Mouse (Mus musculus) heart, embryonic 16.5 days (tissue): Measurements from ENCODE around the gene Smarca4. TPM values are rescaled to one million over a fixed set of nuclear protein-coding genes. Genes with fewer than 3 reads are reported as not detected.

Experiments
- ATAC-seq: fragments of 200-750 bp; cut with Nextera tagmentation; replicated peaks from 2 replicates; pipeline ENCODE4 v1.8.0; 2017; ENCODE audit warnings: moderate number of reproducible peaks; ENCODE audit not compliant: insufficient read depth, low FRiP score; ENCODE audit errors: extremely low read depth
- H3K27ac ChIP-seq: fragments of 300-500 bp; sonication (generic); 2 replicates; pipeline ENCODE4 v1.5.1; 2014; ENCODE audit warnings: mild to moderate bottlenecking, low read length, control low read depth, moderate library complexity
- H3K27me3 ChIP-seq: fragments of 300-500 bp; sonication (generic); 2 replicates; pipeline ENCODE4 v1.6.1; 2014; ENCODE audit warnings: low read length, mixed read lengths; ENCODE audit not compliant: control insufficient read depth, insufficient read depth
- H3K36me3 ChIP-seq: fragments of 300-500 bp; sonication (generic); 2 replicates; pipeline ENCODE4 v1.6.1; 2014; ENCODE audit not compliant: control insufficient read depth, insufficient read depth
- H3K4me1 ChIP-seq: fragments of 300-500 bp; sonication (generic); 2 replicates; pipeline ENCODE4 v1.6.1; 2014; ENCODE audit warnings: low read length, mixed read lengths; ENCODE audit not compliant: control insufficient read depth, insufficient read depth
- H3K4me2 ChIP-seq: fragments of 300-500 bp; sonication (generic); 2 replicates; pipeline ENCODE4 v1.6.1; 2014; ENCODE audit warnings: low read depth, mild to moderate bottlenecking, control low read depth, low read length
- H3K4me3 ChIP-seq: fragments of 300-500 bp; sonication (generic); 2 replicates; pipeline ENCODE4 v1.5.1; 2014; ENCODE audit warnings: mild to moderate bottlenecking, control low read depth, low read length
- H3K9ac ChIP-seq: fragments of 300-500 bp; sonication (generic); 2 replicates; pipeline ENCODE4 v1.6.1; 2014; ENCODE audit warnings: low read length, control low read depth
- H3K9me3 ChIP-seq: fragments of 300-500 bp; sonication (generic); replicated peaks from 2 replicates; pipeline ENCODE4 v1.6.1; 2016; ENCODE audit warnings: low read length; ENCODE audit not compliant: control insufficient read depth
- WGBS: fragments of 180-500 bp; shearing (Covaris S2); extraction: QIAGEN DNeasy Blood & Tissue Kit; methylation state at CpG from one replicate; pipeline ENCODE4 v1.1.7; 2014; 5-methylcytosine and 5-hydroxymethylcytosine counted together
- polyA plus RNA-seq: library from polyadenylated mRNA; unstranded; fragments of >200 nt; fragmentation: Nextera tagmentation; extraction: Ambion mirVana; gene quantifications from 2 replicates; pipeline ENCODE4 v1.2.1, GENCODE M21; 2015

Smarca4 gene
- polyA plus RNA-seq, 1 experiment from 2014 or later: 52.5 TPM

GRCm38 (mm10) chr9:21630673-21631072, 14.7 kb downstream of the Smarca4 start:
- H3K9ac ChIP-seq: no peak overlapping the region
- H3K4me1 ChIP-seq: peaks cover 6% of the 10 kb centered on the region
- no peaks in the 10 kb centered on the region for H3K27me3 ChIP-seq
- H3K27ac ChIP-seq: no peak overlapping the region
- ATAC-seq: no peak; the same call in 1 of the 2 replicates
- no peaks in the 10 kb centered on the region for H3K9me3 ChIP-seq
- H3K4me2 ChIP-seq: no peak overlapping the region
- H3K4me3 ChIP-seq: no peak overlapping the region
- peaks cover 11% of the 10 kb centered on the region for H3K36me3 ChIP-seq
- 67% methylated on average over 3 of the region's 3 CpGs for WGBS

- Histone ChIP-seq H3K36me3 (peaks cover 32% of the 10 kb centered on the region), H3K9me3 (no peaks in the 10 kb centered on the region), H3K9ac (no peak overlapping the region), H3K27me3 (no peaks in the 10 kb centered on the region), H3K4me1 (peaks cover 8% of the 10 kb centered on the region), H3K4me3 (no peak overlapping the region), H3K27ac (no peak overlapping the region), H3K4me2 (no peak overlapping the region)
- WGBS: 80% methylated on average over 3 of the region's 3 CpGs
- ATAC-seq: no peak
These were observed 17.1 kb downstream of the Smarca4 start for GRCm38 (mm10) chr9:21633106-21633505.

GRCm38 (mm10) chr9:21635639-21636038, 19.7 kb downstream of the Smarca4 start:
- H3K4me2 ChIP-seq: no peak overlapping the region
- no peaks in the 10 kb centered on the region for H3K27me3 ChIP-seq
- no peak overlapping the region for H3K27ac ChIP-seq
- H3K36me3 ChIP-seq: peaks cover 54% of the 10 kb centered on the region
- H3K9me3 ChIP-seq: no peaks in the 10 kb centered on the region
- no peak for ATAC-seq
- 36% methylated on average over 7 of the region's 7 CpGs for WGBS
- H3K4me3 ChIP-seq: no peak overlapping the region
- peaks cover 8% of the 10 kb centered on the region for H3K4me1 ChIP-seq
- no peak overlapping the region for H3K9ac ChIP-seq

- H3K9me3 ChIP-seq: no peaks in the 10 kb centered on the region
- H3K27ac ChIP-seq: no peak overlapping the region
- 95% methylated on average over 11 of the region's 11 CpGs for WGBS
- no peaks in the 10 kb centered on the region for H3K27me3 ChIP-seq
- peaks cover 78% of the 10 kb centered on the region for H3K36me3 ChIP-seq
- ATAC-seq: no peak
- peaks cover 8% of the 10 kb centered on the region for H3K4me1 ChIP-seq
- no peak overlapping the region for H3K4me2 ChIP-seq
- no peak overlapping the region for H3K9ac ChIP-seq
- H3K4me3 ChIP-seq: no peak overlapping the region
These were observed 23.1 kb downstream of the Smarca4 start for GRCm38 (mm10) chr9:21639031-21639430.

GRCm38 (mm10) chr9:21646366-21646765, 30.4 kb downstream of the Smarca4 start:
- no peak for ATAC-seq
- 93% methylated on average over 3 of the region's 3 CpGs for WGBS
- H3K9me3 ChIP-seq: no peaks in the 10 kb centered on the region
- no peak overlapping the region for H3K27ac ChIP-seq
- peaks cover 63% of the 10 kb centered on the region for H3K36me3 ChIP-seq
- no peak overlapping the region for H3K4me3 ChIP-seq
- no peaks in the 10 kb centered on the region for H3K4me1 ChIP-seq
- no peaks in the 10 kb centered on the region for H3K27me3 ChIP-seq
- H3K4me2 ChIP-seq: no peak overlapping the region
- H3K9ac ChIP-seq: no peak overlapping the region

GRCm38 (mm10) chr9:21647721-21648120, 31.8 kb downstream of the Smarca4 start:
- peaks cover 49% of the 10 kb centered on the region for H3K36me3 ChIP-seq
- no peak for ATAC-seq
- no peak overlapping the region for H3K4me3 ChIP-seq
- WGBS: 89% methylated on average over 6 of the region's 6 CpGs
- no peaks in the 10 kb centered on the region for H3K27me3 ChIP-seq
- H3K9me3 ChIP-seq: no peaks in the 10 kb centered on the region
- H3K4me2 ChIP-seq: no peak overlapping the region
- H3K9ac ChIP-seq: no peak overlapping the region
- no peaks in the 10 kb centered on the region for H3K4me1 ChIP-seq
- no peak overlapping the region for H3K27ac ChIP-seq

- Histone ChIP-seq H3K27me3 (no peaks in the 10 kb centered on the region), H3K4me2 (no peak overlapping the region), H3K27ac (0 out of 2 replicates have a peak overlapping the region, but pooled peaks have one; percentile 48), H3K9ac (no peak overlapping the region), H3K4me1 (peaks cover 16% of the 10 kb centered on the region), H3K4me3 (no peak overlapping the region), H3K9me3 (no peaks in the 10 kb centered on the region), H3K36me3 (peaks cover 27% of the 10 kb centered on the region)
- 88% methylated on average over 5 of the region's 5 CpGs for WGBS
- ATAC-seq: peak; percentile 53
These were observed 36.3 kb downstream of the Smarca4 start for GRCm38 (mm10) chr9:21652263-21652662.

GRCm38 (mm10) chr9:21653253-21653652, 37.3 kb downstream of the Smarca4 start:
- no peak overlapping the region for H3K4me3 ChIP-seq
- H3K4me2 ChIP-seq: no peak overlapping the region
- H3K4me1 ChIP-seq: peaks cover 16% of the 10 kb centered on the region
- H3K36me3 ChIP-seq: peaks cover 18% of the 10 kb centered on the region; the same call in 1 of the 2 replicates
- no peak overlapping the region for H3K9ac ChIP-seq
- no peak overlapping the region for H3K27ac ChIP-seq
- no peaks in the 10 kb centered on the region for H3K27me3 ChIP-seq
- no peaks in the 10 kb centered on the region for H3K9me3 ChIP-seq
- 45% methylated on average over 2 of the region's 2 CpGs for WGBS
- ATAC-seq: no peak

- no peaks in the 10 kb centered on the region for H3K27me3 ChIP-seq
These were observed 46.1 kb downstream of the Smarca4 start for GRCm38 (mm10) chr9:21662034-21662433.

More at GRCm38 (mm10) chr9:21662034-21662433, 46.1 kb downstream of the Smarca4 start:
- Histone ChIP-seq H3K36me3 (peaks cover 71% of the 10 kb centered on the region), H3K4me2 (no peak overlapping the region), H3K4me1 (no peaks in the 10 kb centered on the region), H3K9ac (no peak overlapping the region), H3K27ac (no peak overlapping the region), H3K9me3 (no peaks in the 10 kb centered on the region), H3K4me3 (no peak overlapping the region)
- 90% methylated on average over 5 of the region's 5 CpGs for WGBS
- no peak for ATAC-seq
